Mouse (Mus musculus): ENCODE results near the gene Cnbp.

Gene Cnbp

GRCm38 (mm10) chr6:87850900-87851614 is at the start of gene Cnbp:
Gene Cnbp (minus strand): TSS chr6:87851106.
- DNase-seq, result peak; percentile 98

GRCm38 (mm10) chr6:87898028-87898427 is 47.1 kb upstream of the Cnbp start:
- DNase-seq, result no peak

GRCm38 (mm10) chr6:87893931-87894330 is 43.0 kb upstream of the Cnbp start:
- DNase-seq, result no peak

GRCm38 (mm10) chr6:87887594-87888233 is 36.8 kb upstream of the Cnbp start, which contains the start of gene Copg1:
Gene Copg1 (plus strand): TSS chr6:87887814.
- peak; percentile 99 for DNase-seq

GRCm38 (mm10) chr6:87886721-87887120 is 35.8 kb upstream of the Cnbp start:
- no peak for DNase-seq

GRCm38 (mm10) chr6:87882816-87883215 is 31.9 kb upstream of the Cnbp start:
- no peak for DNase-seq

GRCm38 (mm10) chr6:87882221-87882620 is 31.3 kb upstream of the Cnbp start:
- DNase-seq, result no peak

GRCm38 (mm10) chr6:87879628-87880027 is 28.7 kb upstream of the Cnbp start:
- DNase-seq, result no peak

- peak; percentile 10 for DNase-seq
These were observed 28.1 kb upstream of the Cnbp start for GRCm38 (mm10) chr6:87879010-87879409.

- DNase-seq, result peak; percentile 25
These were observed 25.2 kb upstream of the Cnbp start for GRCm38 (mm10) chr6:87876068-87876643.

- DNase-seq, result no peak
These were observed 24.7 kb upstream of the Cnbp start for GRCm38 (mm10) chr6:87875562-87875961.

- DNase-seq, result no peak
These were observed 24.2 kb upstream of the Cnbp start for GRCm38 (mm10) chr6:87875083-87875482.

GRCm38 (mm10) chr6:87873963-87874362 is 23.1 kb upstream of the Cnbp start:
- no peak for DNase-seq

- DNase-seq, result no peak
These were observed 22.2 kb upstream of the Cnbp start for GRCm38 (mm10) chr6:87873104-87873503.

- DNase-seq, result no peak
These were observed 20.3 kb upstream of the Cnbp start for GRCm38 (mm10) chr6:87871240-87871639.

- no peak for DNase-seq
These were observed 19.5 kb upstream of the Cnbp start for GRCm38 (mm10) chr6:87870440-87870839.

- DNase-seq, result no peak
These were observed 18.1 kb upstream of the Cnbp start for GRCm38 (mm10) chr6:87868871-87869506.

- no peak for DNase-seq
These were observed 16.4 kb upstream of the Cnbp start for GRCm38 (mm10) chr6:87867256-87867655.

GRCm38 (mm10) chr6:87866211-87866610 is 15.3 kb upstream of the Cnbp start:
- no peak for DNase-seq

- DNase-seq, result no peak
These were observed 6.2 kb upstream of the Cnbp start for GRCm38 (mm10) chr6:87857071-87857470.

- DNase-seq, result no peak
These were observed 2.5 kb upstream of the Cnbp start for GRCm38 (mm10) chr6:87853446-87853845.

- DNase-seq, result no peak
These were observed 965 bp upstream of the Cnbp start for GRCm38 (mm10) chr6:87851871-87852270.

GRCm38 (mm10) chr6:87850155-87850899 is 579 bp downstream of the Cnbp start:
- DNase-seq, result peak; percentile 61
